Mouse (Mus musculus): Measurements from ENCODE around the gene Plcb1.

Gene Plcb1

GRCm38 (mm10) chr2:135409418-135410097, 623.7 kb downstream of the Plcb1 start:
- DNase-seq (ENCODE audit: low spot score in 2 of 2), result no peak

GRCm38 (mm10) chr2:135411675-135412074, 625.8 kb downstream of the Plcb1 start:
- no peak for DNase-seq (ENCODE audit: low spot score in 2 of 2)

- no peak for DNase-seq (ENCODE audit: low spot score in 2 of 2)
Observed at GRCm38 (mm10) chr2:135415137-135415536, 629.3 kb downstream of the Plcb1 start.

GRCm38 (mm10) chr2:135419301-135419700, 633.4 kb downstream of the Plcb1 start:
- DNase-seq (ENCODE audit: low spot score in 2 of 2), result no peak

GRCm38 (mm10) chr2:135434947-135435515, 649.2 kb downstream of the Plcb1 start:
- no peak for DNase-seq (ENCODE audit: low spot score in 2 of 2)

- no peak for DNase-seq (ENCODE audit: low spot score in 2 of 2)
Observed at GRCm38 (mm10) chr2:135439034-135439433, 653.2 kb downstream of the Plcb1 start.

- DNase-seq (ENCODE audit: low spot score in 2 of 2), result no peak
Observed at GRCm38 (mm10) chr2:135439546-135440517, 654.0 kb downstream of the Plcb1 start.

GRCm38 (mm10) chr2:135453581-135453980, 667.7 kb downstream of the Plcb1 start:
- DNase-seq (ENCODE audit: low spot score in 2 of 2), result no peak

GRCm38 (mm10) chr2:135454015-135454414, 668.1 kb downstream of the Plcb1 start:
- no peak for DNase-seq (ENCODE audit: low spot score in 2 of 2)

GRCm38 (mm10) chr2:135454455-135454854, 668.6 kb downstream of the Plcb1 start:
- no peak for DNase-seq (ENCODE audit: low spot score in 2 of 2)

- no peak for DNase-seq (ENCODE audit: low spot score in 2 of 2)
Observed at GRCm38 (mm10) chr2:135467895-135468294, 682.0 kb downstream of the Plcb1 start.

GRCm38 (mm10) chr2:135474107-135474506, 688.2 kb downstream of the Plcb1 start:
- no peak for DNase-seq (ENCODE audit: low spot score in 2 of 2)

- DNase-seq (ENCODE audit: low spot score in 2 of 2), result no peak
Observed at GRCm38 (mm10) chr2:135485248-135485647, 699.4 kb downstream of the Plcb1 start.

- no peak for DNase-seq (ENCODE audit: low spot score in 2 of 2)
Observed at GRCm38 (mm10) chr2:135488277-135488676, 702.4 kb downstream of the Plcb1 start.

- no peak for DNase-seq (ENCODE audit: low spot score in 2 of 2)
Observed at GRCm38 (mm10) chr2:135489127-135489526, 703.3 kb downstream of the Plcb1 start.

- no peak for DNase-seq (ENCODE audit: low spot score in 2 of 2)
Observed at GRCm38 (mm10) chr2:135492777-135493176, 706.9 kb downstream of the Plcb1 start.

GRCm38 (mm10) chr2:135496553-135496952, 710.7 kb downstream of the Plcb1 start:
- DNase-seq (ENCODE audit: low spot score in 2 of 2), result no peak

GRCm38 (mm10) chr2:135497251-135497650, 711.4 kb downstream of the Plcb1 start:
- DNase-seq (ENCODE audit: low spot score in 2 of 2), result no peak

- no peak for DNase-seq (ENCODE audit: low spot score in 2 of 2)
Observed at GRCm38 (mm10) chr2:135500872-135501271, 715.0 kb downstream of the Plcb1 start.

- no peak for DNase-seq (ENCODE audit: low spot score in 2 of 2)
Observed at GRCm38 (mm10) chr2:135503328-135503997, 717.6 kb downstream of the Plcb1 start.

- no peak for DNase-seq (ENCODE audit: low spot score in 2 of 2)
Observed at GRCm38 (mm10) chr2:135503998-135504354, 718.1 kb downstream of the Plcb1 start.

- DNase-seq (ENCODE audit: low spot score in 2 of 2), result no peak
Observed at GRCm38 (mm10) chr2:135507111-135507510, 721.2 kb downstream of the Plcb1 start.

Data from frontal cortex, postnatal 14 days (tissue).